Mouse (Mus musculus) granulocyte monocyte progenitor cell, adult 5-6 weeks (primary cell): ENCODE results near the gene Atp1a2. TPM values are rescaled to one million over a fixed set of nuclear protein-coding genes. Genes with fewer than 3 reads are reported as not detected.

Experiments used
- total RNA-seq, 2 experiments: library from RNA; stranded (forward) in 1 of 2; stranded (reverse) in 1 of 2; fragments of 200-712, 200-1000 nt in 1 of 2; fragments of >200 nt in 1 of 2; fragmentation: Nextera tagmentation in 1 of 2; gene quantifications; 2 replicates each; pipeline ENCODE4 v1.2.3; 2014 to 2017

Gene Atp1a2
- total RNA-seq, 2 experiments from 2014 or later = not detected

Other genes with a start within 250 kb of the Atp1a2 start
- not detected in 2 replicates for gene Nhlh1, start 240.5 kb downstream of the Atp1a2 start, total RNA-seq (2014; fragmentation: Nextera tagmentation)
- not detected in 2 replicates for gene Nhlh1, start 240.5 kb downstream of the Atp1a2 start, total RNA-seq (2017)
- gene Copa, start 215.5 kb downstream of the Atp1a2 start, total RNA-seq (2014; fragmentation: Nextera tagmentation) = 183 and 188 TPM in 2 replicates
- 175 and 184 TPM in 2 replicates for gene Copa, start 215.5 kb downstream of the Atp1a2 start, total RNA-seq (2017)
- 63.1 and 77.4 TPM in 2 replicates for gene Ncstn, start 215.3 kb downstream of the Atp1a2 start, total RNA-seq (2014; fragmentation: Nextera tagmentation)
- 29.3 and 38.9 TPM in 2 replicates for gene Ncstn, start 215.3 kb downstream of the Atp1a2 start, total RNA-seq (2017)
- 28.3 and 40.3 TPM in 2 replicates for gene Pex19, start 171.3 kb downstream of the Atp1a2 start, total RNA-seq (2014; fragmentation: Nextera tagmentation)
- gene Pex19, start 171.3 kb downstream of the Atp1a2 start, total RNA-seq (2017) = 35.8 and 47.3 TPM in 2 replicates
- 68.0 and 76.2 TPM in 2 replicates for gene Dcaf8, start 150.0 kb downstream of the Atp1a2 start, total RNA-seq (2014; fragmentation: Nextera tagmentation)
- gene Dcaf8, start 150.0 kb downstream of the Atp1a2 start, total RNA-seq (2017) = 107 and 114 TPM in 2 replicates
- gene Pea15a, start 91.3 kb downstream of the Atp1a2 start, total RNA-seq (2014; fragmentation: Nextera tagmentation) = 3.5 and 6.0 TPM in 2 replicates
- 1.2 and 1.7 TPM in 2 replicates for gene Pea15a, start 91.3 kb downstream of the Atp1a2 start, total RNA-seq (2017)
- gene Casq1, start 78.2 kb downstream of the Atp1a2 start, total RNA-seq (2014; fragmentation: Nextera tagmentation) = not detected in 2 replicates
- not detected in 2 replicates for gene Casq1, start 78.2 kb downstream of the Atp1a2 start, total RNA-seq (2017)
- not detected in 2 replicates for gene Atp1a4, start 39.6 kb downstream of the Atp1a2 start, total RNA-seq (2014; fragmentation: Nextera tagmentation)
- not detected in 2 replicates for gene Atp1a4, start 39.6 kb downstream of the Atp1a2 start, total RNA-seq (2017)
- 53.7 and 58.4 TPM in 2 replicates for gene Igsf8, start 36.4 kb downstream of the Atp1a2 start, total RNA-seq (2014; fragmentation: Nextera tagmentation)
- 24.8 and 25.0 TPM in 2 replicates for gene Igsf8, start 36.4 kb downstream of the Atp1a2 start, total RNA-seq (2017)
- not detected in 2 replicates for gene Kcnj9, start 31.3 kb upstream of the Atp1a2 start, total RNA-seq (2014; fragmentation: Nextera tagmentation)
- not detected in 2 replicates for gene Kcnj9, start 31.3 kb upstream of the Atp1a2 start, total RNA-seq (2017)
- gene Kcnj10, start 43.1 kb upstream of the Atp1a2 start, total RNA-seq (2014; fragmentation: Nextera tagmentation) = 0.32 TPM in 1 of 2 replicates, not detected in the other
- 0.46 TPM in 1 of 2 replicates, not detected in the other for gene Kcnj10, start 43.1 kb upstream of the Atp1a2 start, total RNA-seq (2017)
- gene Pigm, start 78.5 kb upstream of the Atp1a2 start, total RNA-seq (2014; fragmentation: Nextera tagmentation) = 10.2 and 16.0 TPM in 2 replicates
- gene Pigm, start 78.5 kb upstream of the Atp1a2 start, total RNA-seq (2017) = 13.8 and 16.2 TPM in 2 replicates
- gene Slamf9, start 177.3 kb upstream of the Atp1a2 start, total RNA-seq (2014; fragmentation: Nextera tagmentation) = not detected in 2 replicates
- 0.26 TPM in 1 of 2 replicates, not detected in the other for gene Slamf9, start 177.3 kb upstream of the Atp1a2 start, total RNA-seq (2017)
- not detected in 2 replicates for gene Igsf9, start 183.7 kb upstream of the Atp1a2 start, total RNA-seq (2014; fragmentation: Nextera tagmentation)
- not detected in 2 replicates for gene Igsf9, start 183.7 kb upstream of the Atp1a2 start, total RNA-seq (2017)
- gene Tagln2, start 202.0 kb upstream of the Atp1a2 start, total RNA-seq (2014; fragmentation: Nextera tagmentation) = 629 and 731 TPM in 2 replicates
- 281 and 350 TPM in 2 replicates for gene Tagln2, start 202.0 kb upstream of the Atp1a2 start, total RNA-seq (2017)
- gene Cfap45, start 222.7 kb upstream of the Atp1a2 start, total RNA-seq (2014; fragmentation: Nextera tagmentation) = not detected in 2 replicates
- gene Cfap45, start 222.7 kb upstream of the Atp1a2 start, total RNA-seq (2017) = 0.46 TPM in 1 of 2 replicates, not detected in the other